ENCODE assay signal across 14 mouse cellular contexts in genomic region chr17:4735185-4735584, GRCm38 (mm10).
DNase-seq lines count a peak whose midpoint lies in the region; ATAC-seq and TF ChIP-seq lines count a peak whose summit lies in the region.
"Had no signal": no experiment of that assay in that cellular context is flagged by ENCODE, and none has a peak within 500 bp of the region (broad histone marks: within the 10 kb centered on the region; RNA-seq: fewer than 3 reads in every experiment).

No protein-coding gene starts in this region.

- 36% methylated on average over 1 of the region's 1 CpGs for WGBS in kidney, adult 2 months
- WGBS in lung, embryonic 16.5 days = 39% methylated on average over 1 of the region's 1 CpGs
- 27% methylated on average over 1 of the region's 1 CpGs for WGBS in hindbrain, embryonic 16.5 days
- WGBS in forebrain, embryonic 11.5 days = 72% methylated on average over 1 of the region's 1 CpGs

- H3K4me3 ChIP-seq in CH12.LX (replicated peaks in 1 of 3; ENCODE audit: low read depth in 2 of 3, low read length in 2 of 3, poor library complexity in 1 of 3) = no peak overlapping the region
- no peak overlapping the region for H3K4me3 ChIP-seq in kidney, adult 2 months (ENCODE audit: insufficient read depth, low read depth, low read length)
- no peak overlapping the region for H3K4me3 ChIP-seq in lung, embryonic 16.5 days (ENCODE audit: low read length)
- no peak overlapping the region for H3K4me3 ChIP-seq in hindbrain, embryonic 16.5 days (ENCODE audit: low read length)
- no peak overlapping the region for H3K4me3 ChIP-seq in forebrain, embryonic 11.5 days (ENCODE audit: low read depth, low read length)
- H3K4me3 ChIP-seq: forebrain, embryonic 12.5 days; limb, embryonic 15.5 days had no signal

- DNase-seq in CH12.LX (ENCODE audit: extremely low read depth) = peak; percentile 17
- DNase-seq in gastrocnemius, postnatal 10 days = peak; percentile 17
- DNase-seq in kidney, adult 2 months = peak; percentile 28
- DNase-seq in layer of hippocampus, postnatal 10 days (ENCODE audit: low spot score in 2 of 2) = no peak
- no peak for DNase-seq in forebrain, embryonic 11.5 days (ENCODE audit: low spot score)
- no peak for DNase-seq in layer of hippocampus, postnatal 36 days
- DNase-seq: adrenal gland, adult 8-10 months; cerebellum, postnatal 25 days had no signal

- TF ChIP-seq POLR2A in CH12.LX (IDR thresholded peaks at IDR 0.05; ENCODE audit: low read depth, low read length) = no peak
- TF ChIP-seq POLR2A in kidney, adult 2 months (IDR thresholded peaks at IDR 0.05; ENCODE audit: low read depth, low read length) = no peak

- H3K4me1 ChIP-seq in CH12.LX (ENCODE audit: control insufficient read depth in 1 of 2, insufficient read depth in 2 of 2) = peaks cover 4 to 22% of the 10 kb centered on the region in 2 experiments
- H3K4me1 ChIP-seq in kidney, adult 2 months (ENCODE audit: control insufficient read depth, insufficient read depth, low read length) = no peaks in the 10 kb centered on the region
- H3K4me1 ChIP-seq in lung, embryonic 16.5 days (replicated peaks; ENCODE audit: control insufficient read depth, insufficient read depth, low read length) = 0 out of 2 replicates have a peak, but pooled peaks cover 3% of the 10 kb centered on the region
- no peaks in the 10 kb centered on the region for H3K4me1 ChIP-seq in hindbrain, embryonic 16.5 days (ENCODE audit: control insufficient read depth, insufficient read depth, low read depth, low read length)
- no peaks in the 10 kb centered on the region for H3K4me1 ChIP-seq in forebrain, embryonic 11.5 days (replicated peaks; ENCODE audit: control insufficient read depth, insufficient read depth, low read length)

- H3K79me2 ChIP-seq in CH12.LX (replicated peaks; ENCODE audit: control insufficient read depth, extremely low read depth, insufficient read depth, poor library complexity, severe bottlenecking) = no peaks in the 10 kb centered on the region

- in situ Hi-C loops in CH12.LX (cut with MboI; ENCODE audit: low pct_ligation_motif_present, low pct_unique_long_range_greater_than_20kb, low sequenced_read_pairs) = no loop called here

- dilution Hi-C loops in CH12.LX (cut with MboI; ENCODE audit: extremely low pct_ligation_motif_present, extremely low pct_unique_long_range_greater_than_20kb, low sequenced_read_pairs) = no loop called here

- TF ChIP-seq EP300 in CH12.LX (IDR thresholded peaks at IDR 0.05; ENCODE audit: low read length) = no peak

- TF ChIP-seq RAD21 in CH12.LX (IDR thresholded peaks at IDR 0.05; ENCODE audit: low read depth, low read length) = no peak

- TF ChIP-seq CTCF in CH12.LX (conservative IDR thresholded peaks at IDR 0.05 in 1 of 2, IDR thresholded peaks at IDR 0.05 in 1 of 2; ENCODE audit: low read depth in 2 of 2, low read length in 2 of 2) = no peak
- TF ChIP-seq CTCF in kidney, adult 2 months (conservative IDR thresholded peaks at IDR 0.05; ENCODE audit: insufficient read depth, insufficient read length, low read depth, low read length) = no peak

- H3K9ac ChIP-seq in CH12.LX (ENCODE audit: insufficient read depth, low read depth) = no peak overlapping the region
- no peak overlapping the region for H3K9ac ChIP-seq in lung, embryonic 16.5 days (ENCODE audit: low read length)
- H3K9ac ChIP-seq in hindbrain, embryonic 16.5 days (ENCODE audit: low read depth, low read length) = no peak overlapping the region
- no peak overlapping the region for H3K9ac ChIP-seq in forebrain, embryonic 11.5 days (ENCODE audit: low read length)
- H3K9ac ChIP-seq: forebrain, embryonic 12.5 days; limb, embryonic 15.5 days had no signal

- no peaks in the 10 kb centered on the region for H3K27me3 ChIP-seq in CH12.LX (replicated peaks)
- no peaks in the 10 kb centered on the region for H3K27me3 ChIP-seq in kidney, adult 2 months (replicated peaks; ENCODE audit: control insufficient read depth, insufficient read depth, low read length)
- no peaks in the 10 kb centered on the region for H3K27me3 ChIP-seq in lung, embryonic 16.5 days (ENCODE audit: control insufficient read depth, insufficient read depth, low read depth, low read length)
- H3K27me3 ChIP-seq in hindbrain, embryonic 16.5 days (replicated peaks; ENCODE audit: control insufficient read depth, insufficient read depth, low read length) = no peaks in the 10 kb centered on the region
- H3K27me3 ChIP-seq in forebrain, embryonic 11.5 days (ENCODE audit: control insufficient read depth, insufficient read depth, low read length) = no peaks in the 10 kb centered on the region
- H3K27me3 ChIP-seq: forebrain, embryonic 12.5 days; limb, embryonic 15.5 days had no signal

- no peak overlapping the region for H3K4me2 ChIP-seq in CH12.LX (ENCODE audit: insufficient read depth, low read depth, poor library complexity, severe bottlenecking)
- no peak overlapping the region for H3K4me2 ChIP-seq in lung, embryonic 16.5 days (ENCODE audit: low read depth, low read length)
- H3K4me2 ChIP-seq in hindbrain, embryonic 16.5 days (ENCODE audit: low read length) = no peak overlapping the region
- no peak overlapping the region for H3K4me2 ChIP-seq in forebrain, embryonic 11.5 days (ENCODE audit: low read depth, low read length, severe bottlenecking)
- H3K4me2 ChIP-seq: forebrain, embryonic 12.5 days; limb, embryonic 15.5 days had no signal

- no peak overlapping the region for H3K27ac ChIP-seq in CH12.LX (ENCODE audit: insufficient read depth, low read depth)
- no peak overlapping the region for H3K27ac ChIP-seq in kidney, adult 2 months (ENCODE audit: insufficient read depth, low read depth, low read length)
- peak overlapping the region; percentile 43; the same call in 1 of the 2 replicates for H3K27ac ChIP-seq in lung, embryonic 16.5 days (ENCODE audit: low read length)
- H3K27ac ChIP-seq in hindbrain, embryonic 16.5 days (ENCODE audit: low read depth, low read length) = no peak overlapping the region
- no peak overlapping the region for H3K27ac ChIP-seq in forebrain, embryonic 11.5 days (ENCODE audit: low read depth, low read length)
- H3K27ac ChIP-seq: forebrain, embryonic 12.5 days; hindbrain, postnatal 0 days; limb, embryonic 15.5 days had no signal

- H3K36me3 ChIP-seq in CH12.LX (replicated peaks in 1 of 2; ENCODE audit: control insufficient read depth in 1 of 2, insufficient read depth in 1 of 2, low read length in 1 of 2) = no peaks in the 10 kb centered on the region
- H3K36me3 ChIP-seq in kidney, adult 2 months (ENCODE audit: control insufficient read depth, insufficient read depth, low read length) = no peaks in the 10 kb centered on the region
- H3K36me3 ChIP-seq in lung, embryonic 16.5 days (ENCODE audit: control insufficient read depth, insufficient read depth, low read length) = no peaks in the 10 kb centered on the region
- no peaks in the 10 kb centered on the region for H3K36me3 ChIP-seq in hindbrain, embryonic 16.5 days (ENCODE audit: control insufficient read depth, insufficient read depth, low read length)
- no peaks in the 10 kb centered on the region for H3K36me3 ChIP-seq in forebrain, embryonic 11.5 days (ENCODE audit: control insufficient read depth, insufficient read depth, low read length)
- H3K36me3 ChIP-seq: forebrain, embryonic 12.5 days; limb, embryonic 15.5 days had no signal

- H3K9me3 ChIP-seq in CH12.LX (replicated peaks; ENCODE audit: low read length) = no peaks in the 10 kb centered on the region
- H3K9me3 ChIP-seq in lung, embryonic 16.5 days (ENCODE audit: control insufficient read depth, low read length) = no peaks in the 10 kb centered on the region
- H3K9me3 ChIP-seq in hindbrain, embryonic 16.5 days (ENCODE audit: control insufficient read depth, low read length) = no peaks in the 10 kb centered on the region
- H3K9me3 ChIP-seq in forebrain, embryonic 11.5 days (ENCODE audit: control insufficient read depth, low read length) = no peaks in the 10 kb centered on the region
- H3K9me3 ChIP-seq: forebrain, embryonic 12.5 days; limb, embryonic 15.5 days had no signal

- ATAC-seq in lung, embryonic 16.5 days (ENCODE audit: low read depth) = peak; percentile 85
- ATAC-seq in hindbrain, embryonic 16.5 days = no peak
- ATAC-seq in forebrain, embryonic 11.5 days (replicated peaks; ENCODE audit: low FRiP score) = no peak
- ATAC-seq: hindbrain, postnatal 0 days; midbrain, embryonic 16.5 days had no signal

TF ChIP-seq in CH12.LX, 34 proteins besides CTCF, POLR2A, EP300 and RAD21:
- no peak for TF ChIP-seq PAX5 (IDR thresholded peaks at IDR 0.05; ENCODE audit: low read length)
- no peak for TF ChIP-seq MAZ (IDR thresholded peaks at IDR 0.05; ENCODE audit: low read depth, low read length)
- TF ChIP-seq HCFC1 (IDR thresholded peaks at IDR 0.05; ENCODE audit: low read depth, low read length) = no peak
- TF ChIP-seq MYC (IDR thresholded peaks at IDR 0.05; ENCODE audit: low read depth, low read length) = no peak
- TF ChIP-seq MAFK (IDR thresholded peaks at IDR 0.05; ENCODE audit: insufficient replicate concordance, low read length) = no peak
- no peak for TF ChIP-seq USF1 (IDR thresholded peaks at IDR 0.05; ENCODE audit: low read depth, low read length)
- no peak for TF ChIP-seq GABPA (IDR thresholded peaks at IDR 0.05; ENCODE audit: insufficient replicate concordance, low read depth, low read length)
- TF ChIP-seq IRF4 (IDR thresholded peaks at IDR 0.05; ENCODE audit: low read depth, low read length) = no peak
- TF ChIP-seq NELFE (IDR thresholded peaks at IDR 0.05; ENCODE audit: low read depth, low read length) = no peak

Comparison
In these comparisons a context has a peak if more than half of its experiments do, and no peak if none do; other contexts are left out.
1. DNase-seq: peak in CH12.LX (single experiment), gastrocnemius, postnatal 10 days (single experiment) and kidney, adult 2 months (single experiment); none in layer of hippocampus, postnatal 10 days (0 of 2), forebrain, embryonic 11.5 days (single experiment) and layer of hippocampus, postnatal 36 days (0 of 2).